Mouse (Mus musculus) liver, embryonic 14.5 days (tissue): ENCODE measurements around the gene Lrrn2. TPM values are rescaled to one million over a fixed set of nuclear protein-coding genes. Genes with fewer than 3 reads are reported as not detected.

Experiments used
- ATAC-seq: fragments of 200-750 bp; cut with Nextera tagmentation; 2 replicates; pipeline ENCODE4 v1.8.0; 2017; ENCODE audit warnings: moderate number of reproducible peaks, mild to moderate bottlenecking, moderate library complexity; ENCODE audit not compliant: insufficient read depth
- DNase-seq, 3 experiments: peaks; one replicate each; pipeline ENCODE4 v3.0.0-alpha.2; 2012 to 2013; ENCODE audit warnings: low read depth in 3 of 3, low spot score in 3 of 3
- H3K27ac ChIP-seq: fragments of 300-500 bp; sonication (generic); 2 replicates; pipeline ENCODE4 v1.5.1; 2014; ENCODE audit warnings: moderate library complexity, mild to moderate bottlenecking, control low read depth, inconsistent platforms
- H3K27me3 ChIP-seq: fragments of 300-500 bp; sonication (generic); 2 replicates; pipeline ENCODE4 v1.6.1; 2014; ENCODE audit warnings: mild to moderate bottlenecking, low read length, moderate library complexity; ENCODE audit not compliant: control insufficient read depth, insufficient read depth
- H3K36me3 ChIP-seq: fragments of 300-500 bp; sonication (generic); replicated peaks from 2 replicates; pipeline ENCODE4 v1.6.1; 2014; ENCODE audit warnings: low read depth; ENCODE audit not compliant: control insufficient read depth, insufficient read depth
- H3K4me1 ChIP-seq, 2 experiments: fragments of 200-500 bp in 1 of 2; fragments of 300-500 bp in 1 of 2; sonication (generic) in 1 of 2; replicated peaks; 2 replicates each; pipeline ENCODE4 v1.6.1; 2012 to 2014; ENCODE audit warnings: antibody characterized with exemption in 1 of 2, inconsistent platforms in 1 of 2, low read length in 1 of 2; ENCODE audit not compliant: control insufficient read depth in 2 of 2, insufficient read depth in 2 of 2
- H3K4me2 ChIP-seq: fragments of 300-500 bp; sonication (generic); 2 replicates; pipeline ENCODE4 v1.6.1; 2014; ENCODE audit warnings: low read depth, mild to moderate bottlenecking, control low read depth, moderate library complexity
- H3K4me3 ChIP-seq, 2 experiments: fragments of 200-500 bp in 1 of 2; fragments of 300-500 bp in 1 of 2; sonication (generic) in 1 of 2; 2 replicates each; pipeline ENCODE4 v1.5.1; 2012 to 2014; ENCODE audit warnings: low read depth in 2 of 2, low read length in 2 of 2, mild to moderate bottlenecking in 2 of 2, control low read depth in 1 of 2, inconsistent platforms in 1 of 2, moderate library complexity in 1 of 2; ENCODE audit not compliant: insufficient read depth in 1 of 2
- H3K9ac ChIP-seq: fragments of 300-500 bp; sonication (generic); replicated peaks from 2 replicates; pipeline ENCODE4 v1.6.1; 2014; ENCODE audit warnings: mild to moderate bottlenecking, control low read depth, moderate library complexity
- H3K9me3 ChIP-seq: fragments of 300-500 bp; sonication (generic); 2 replicates; pipeline ENCODE4 v1.6.1; 2016; ENCODE audit warnings: low read length, mixed read lengths; ENCODE audit not compliant: control insufficient read depth
- CTCF ChIP-seq: IDR thresholded peaks from 2 replicates; pipeline ENCODE4 v1.5.1; 2016; ENCODE audit warnings: antibody characterized with exemption, low read depth, control low read depth
- EP300 ChIP-seq: IDR thresholded peaks from 2 replicates; pipeline ENCODE4 v1.6.1; 2016; ENCODE audit warnings: antibody characterized with exemption, low read depth
- WGBS: fragments of 180-500 bp; shearing (Covaris S2); extraction: QIAGEN DNeasy Blood & Tissue Kit; methylation state at CpG from one replicate; pipeline ENCODE4 v1.1.7; 2014; ENCODE audit not compliant: insufficient replicate concordance; 5-methylcytosine and 5-hydroxymethylcytosine counted together
- polyA plus RNA-seq, 2 experiments: library from polyadenylated mRNA; depleted of rRNA in 1 of 2; stranded (reverse) in 1 of 2; unstranded in 1 of 2; fragments of >200 nt; fragmentation: Nextera tagmentation in 1 of 2; extraction: Ambion mirVana in 1 of 2; gene quantifications; 2 replicates each; pipeline versions ENCODE4 v1.2.1 to v1.2.3; 2012 to 2014

Gene Lrrn2
- polyA plus RNA-seq, 2 experiments = 0.03 TPM; not detected in 1

DNA sequence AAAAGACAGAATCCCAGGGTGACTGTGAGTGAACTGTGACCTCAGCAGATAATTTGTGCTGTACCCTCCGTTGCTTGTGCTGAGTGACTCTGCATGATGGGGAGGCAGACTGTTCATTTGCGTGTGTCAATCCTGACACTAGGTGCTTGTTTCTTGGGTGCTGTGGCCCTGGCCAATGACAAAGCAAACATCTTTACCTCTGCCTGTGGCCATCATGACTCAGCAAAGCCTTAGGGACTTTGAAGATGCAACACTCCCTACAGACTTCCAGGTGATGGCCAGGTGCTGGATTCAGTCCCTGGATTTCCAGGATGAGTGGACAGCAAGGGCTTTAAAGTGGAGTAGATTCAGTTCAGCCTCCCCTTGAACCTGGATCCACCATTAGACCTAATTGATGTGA, 28.8 kb upstream of the Lrrn2 start:
- no peak overlapping the region for H3K4me3 ChIP-seq
- TF ChIP-seq CTCF = no peak
- TF ChIP-seq EP300 = no peak
- H3K27ac ChIP-seq = no peak overlapping the region
- ATAC-seq = no peak
- no peaks in the 10 kb centered on the region for H3K36me3 ChIP-seq
- WGBS = 52% methylated on average over 2 of the region's 2 CpGs
- H3K4me1 ChIP-seq = no peaks in the 10 kb centered on the region
- H3K9ac ChIP-seq = no peak overlapping the region
- H3K27me3 ChIP-seq = no peaks in the 10 kb centered on the region
- H3K9me3 ChIP-seq = no peaks in the 10 kb centered on the region
- DNase-seq = no peak
- no peak overlapping the region for H3K4me2 ChIP-seq

DNA sequence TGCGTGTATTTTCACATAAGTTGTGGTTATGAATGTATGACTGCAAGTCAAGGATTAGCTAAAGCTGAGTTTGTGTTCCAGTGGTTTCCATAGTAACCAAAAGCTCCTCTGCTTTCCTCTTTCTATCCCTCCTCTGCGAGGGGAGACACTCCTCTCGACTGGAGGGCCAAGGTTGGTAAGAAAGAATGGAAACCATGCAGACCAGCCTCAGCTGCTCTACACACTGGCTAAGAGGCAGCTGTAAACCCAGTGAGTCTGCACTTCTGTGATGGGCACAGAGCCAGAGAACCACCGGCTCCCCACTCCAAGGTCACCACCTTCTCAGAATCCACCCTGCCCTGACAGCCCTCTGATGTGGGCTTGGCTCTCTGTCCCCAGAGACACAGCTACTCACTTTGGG, 28.3 kb upstream of the Lrrn2 start:
- Histone ChIP-seq H3K27me3 (no peaks in the 10 kb centered on the region), H3K4me1 (no peaks in the 10 kb centered on the region), H3K27ac (no peak overlapping the region), H3K9me3 (no peaks in the 10 kb centered on the region), H3K4me2 (no peak overlapping the region), H3K9ac (no peak overlapping the region), H3K36me3 (no peaks in the 10 kb centered on the region), H3K4me3 (no peak overlapping the region)
- no peak for ATAC-seq
- DNase-seq = no peak
- WGBS = 51% methylated on average over 4 of the region's 4 CpGs
- TF ChIP-seq EP300 (no peak), CTCF (no peak)

- ATAC-seq (no peak), DNase-seq (no peak)
- Histone ChIP-seq H3K27me3 (no peaks in the 10 kb centered on the region), H3K9ac (no peak overlapping the region), H3K4me1 (no peaks in the 10 kb centered on the region), H3K36me3 (no peaks in the 10 kb centered on the region), H3K27ac (no peak overlapping the region), H3K4me2 (no peak overlapping the region), H3K4me3 (no peak overlapping the region), H3K9me3 (no peaks in the 10 kb centered on the region)
- 13% methylated on average over 8 of the region's 8 CpGs for WGBS
- no peak for TF ChIP-seq CTCF
- no peak for TF ChIP-seq EP300
Measured at GRCm38 (mm10) chr1:132853312-132853711, 26.8 kb upstream of the Lrrn2 start.

DNA sequence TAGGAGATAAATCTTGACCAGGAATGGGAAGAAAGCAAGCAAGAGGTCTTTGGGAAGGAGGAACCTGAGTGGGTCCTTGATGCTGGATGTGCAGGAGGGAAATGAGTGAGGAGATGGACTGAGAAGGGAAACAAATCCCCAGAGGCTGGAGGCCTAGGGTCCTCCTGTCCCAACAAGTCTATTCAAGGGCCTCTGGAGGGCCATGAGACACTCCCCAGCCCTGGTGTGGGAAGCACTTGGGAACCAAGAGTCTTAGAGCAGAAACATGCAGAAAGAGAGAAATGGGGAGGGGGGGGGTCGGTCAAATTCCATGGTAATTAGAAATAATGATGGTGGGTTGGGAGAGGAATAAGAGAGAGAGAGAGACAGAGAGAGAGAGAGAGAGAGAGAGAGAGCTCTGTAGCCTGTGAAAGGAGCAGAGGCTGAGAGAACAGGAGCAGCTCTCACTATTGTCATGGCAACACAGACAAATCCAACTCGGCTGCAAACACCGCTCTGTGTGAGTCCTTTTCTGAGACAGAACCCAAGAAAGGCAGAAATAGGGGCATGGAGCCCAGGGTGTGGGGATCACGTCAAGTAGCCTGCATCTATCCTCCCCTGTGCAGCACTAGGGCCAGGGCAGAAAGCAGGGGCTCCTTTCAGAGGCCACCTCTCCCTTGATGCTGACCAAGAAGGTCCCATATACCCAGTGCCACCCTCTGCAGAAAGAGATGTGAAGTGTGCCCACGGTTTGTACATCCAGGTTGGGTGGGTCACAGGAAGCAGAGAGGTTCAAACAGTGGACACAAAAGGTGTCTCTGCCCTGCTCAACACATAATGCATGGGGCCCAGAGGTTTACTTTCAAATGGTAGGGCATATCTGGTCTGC, 21.3 kb upstream of the Lrrn2 start:
- no peak overlapping the region for H3K4me3 ChIP-seq
- no peaks in the 10 kb centered on the region for H3K27me3 ChIP-seq
- H3K9me3 ChIP-seq = no peaks in the 10 kb centered on the region
- WGBS = 50% methylated on average over 5 of the region's 5 CpGs
- no peak overlapping the region for H3K27ac ChIP-seq
- DNase-seq (no peak), ATAC-seq (no peak)
- TF ChIP-seq EP300 = no peak
- TF ChIP-seq CTCF = no peak
- no peaks in the 10 kb centered on the region for H3K36me3 ChIP-seq
- H3K4me2 ChIP-seq = no peak overlapping the region
- no peak overlapping the region for H3K9ac ChIP-seq
- no peaks in the 10 kb centered on the region for H3K4me1 ChIP-seq

GRCm38 (mm10) chr1:132864220-132864619, 15.9 kb upstream of the Lrrn2 start:
- H3K4me3 ChIP-seq = no peak overlapping the region
- WGBS = 38% methylated on average over 2 of the region's 2 CpGs
- DNase-seq (no peak), ATAC-seq (no peak)
- H3K36me3 ChIP-seq = no peaks in the 10 kb centered on the region
- H3K27me3 ChIP-seq = no peaks in the 10 kb centered on the region
- TF ChIP-seq CTCF (no peak), EP300 (no peak)
- no peak overlapping the region for H3K4me2 ChIP-seq
- H3K9me3 ChIP-seq = no peaks in the 10 kb centered on the region
- no peaks in the 10 kb centered on the region for H3K4me1 ChIP-seq
- no peak overlapping the region for H3K9ac ChIP-seq
- H3K27ac ChIP-seq = no peak overlapping the region
